Mouse (Mus musculus) testis, adult 2 months (tissue): ENCODE data around the gene Gm11627. TPM values are rescaled to one million over a fixed set of nuclear protein-coding genes. Genes with fewer than 3 reads are reported as not detected.
A peak's percentile ranks its signal among the peaks of the same experiment; 100 is the strongest.
"Not testable (repeated sequence)": the region's sequence is repeated elsewhere in the genome, so short reads cannot be mapped to it uniquely, and the experiment has no call there.

Experiments
- H3K27ac ChIP-seq: fragments of 200-500 bp; 2 replicates; pipeline ENCODE4 v1.5.1; 2012; ENCODE audit warnings: low read depth, low read length; ENCODE audit not compliant: control insufficient read depth, insufficient read depth
- H3K27me3 ChIP-seq: fragments of 200-500 bp; 2 replicates; pipeline ENCODE4 v1.6.1; 2012; ENCODE audit warnings: mild to moderate bottlenecking, low read length, moderate library complexity; ENCODE audit not compliant: control insufficient read depth, insufficient read depth
- H3K36me3 ChIP-seq: fragments of 200-500 bp; 2 replicates; pipeline ENCODE4 v1.6.1; 2012; ENCODE audit warnings: mild to moderate bottlenecking, low read length; ENCODE audit not compliant: control insufficient read depth, insufficient read depth
- H3K4me1 ChIP-seq: fragments of 200-500 bp; 2 replicates; pipeline ENCODE4 v1.6.1; 2012; ENCODE audit warnings: low read length; ENCODE audit not compliant: control insufficient read depth, insufficient read depth
- H3K4me3 ChIP-seq: fragments of 200-500 bp; 2 replicates; pipeline ENCODE4 v1.5.1; 2012; ENCODE audit warnings: low read depth, mild to moderate bottlenecking, low read length, moderate library complexity, mixed read lengths; ENCODE audit not compliant: control insufficient read depth
- CTCF ChIP-seq: fragments of 200-500 bp; IDR thresholded peaks from 2 replicates; pipeline ENCODE4 v1.5.1; 2012; ENCODE audit warnings: low read depth, mild to moderate bottlenecking, inconsistent platforms, low read length, moderate library complexity; ENCODE audit not compliant: control insufficient read depth, insufficient read depth, insufficient replicate concordance
- POLR2A ChIP-seq: fragments of 200-500 bp; IDR thresholded peaks from 2 replicates; pipeline ENCODE4 v1.6.1; 2012; ENCODE audit warnings: low read depth, mild to moderate bottlenecking, inconsistent platforms, low read length, moderate library complexity; ENCODE audit not compliant: control insufficient read depth
- polyA plus RNA-seq: library from polyadenylated mRNA; depleted of rRNA; stranded (reverse); fragments of >200 nt; gene quantifications from 2 replicates; pipeline ENCODE4 v1.2.3, GENCODE M21; 2012

Gene Gm11627
- polyA plus RNA-seq, 1 experiment = 0.51 TPM

- TF ChIP-seq CTCF (no peak), POLR2A (no peak)
- H3K4me3 ChIP-seq = no peak overlapping the region
- peaks cover 25% of the 10 kb centered on the region for H3K4me1 ChIP-seq
- no peaks in the 10 kb centered on the region for H3K27me3 ChIP-seq
- no peak overlapping the region for H3K27ac ChIP-seq
- H3K36me3 ChIP-seq = no peaks in the 10 kb centered on the region
These were observed 31.5 kb upstream of the Gm11627 start for GRCm38 (mm10) chr11:102610675-102611316.

- Histone ChIP-seq H3K4me3 (no peak overlapping the region), H3K4me1 (peaks cover 29% of the 10 kb centered on the region), H3K27ac (no peak overlapping the region), H3K36me3 (no peaks in the 10 kb centered on the region), H3K27me3 (no peaks in the 10 kb centered on the region)
- TF ChIP-seq POLR2A (no peak), CTCF (no peak)
These were observed 31.0 kb upstream of the Gm11627 start for GRCm38 (mm10) chr11:102610260-102610659.

GRCm38 (mm10) chr11:102609483-102609882, 30.2 kb upstream of the Gm11627 start:
- TF ChIP-seq CTCF = no peak
- TF ChIP-seq POLR2A = no peak
- Histone ChIP-seq H3K4me3 (no peak overlapping the region), H3K27me3 (no peaks in the 10 kb centered on the region), H3K36me3 (no peaks in the 10 kb centered on the region), H3K4me1 (peaks cover 36% of the 10 kb centered on the region), H3K27ac (no peak overlapping the region)

GRCm38 (mm10) chr11:102608691-102609090, 29.4 kb upstream of the Gm11627 start:
- TF ChIP-seq POLR2A (no peak), CTCF (no peak)
- Histone ChIP-seq H3K27me3 (0 out of 2 replicates have a peak, but pooled peaks cover 2% of the 10 kb centered on the region), H3K4me3 (no peak overlapping the region), H3K4me1 (peaks cover 38% of the 10 kb centered on the region), H3K27ac (no peak overlapping the region), H3K36me3 (no peaks in the 10 kb centered on the region)

- no peaks in the 10 kb centered on the region for H3K36me3 ChIP-seq
- no peak overlapping the region for H3K4me3 ChIP-seq
- peaks cover 39% of the 10 kb centered on the region for H3K4me1 ChIP-seq
- TF ChIP-seq CTCF = no peak
- TF ChIP-seq POLR2A = no peak
- peaks cover 5% of the 10 kb centered on the region; the same call in 1 of the 2 replicates for H3K27me3 ChIP-seq
- H3K27ac ChIP-seq = no peak overlapping the region
These were observed 28.7 kb upstream of the Gm11627 start for GRCm38 (mm10) chr11:102607686-102608548.

GRCm38 (mm10) chr11:102607201-102607600, 27.9 kb upstream of the Gm11627 start:
- H3K36me3 ChIP-seq, H3K27me3 ChIP-seq, H3K27ac ChIP-seq: not testable (repeated sequence)
- Histone ChIP-seq H3K4me1 (peaks cover 41% of the 10 kb centered on the region), H3K4me3 (peak overlapping the region; percentile 20; the same call in 1 of the 2 replicates)

GRCm38 (mm10) chr11:102606751-102607171, 27.5 kb upstream of the Gm11627 start:
- H3K27ac ChIP-seq = no peak overlapping the region
- no peak overlapping the region for H3K4me3 ChIP-seq
- no peaks in the 10 kb centered on the region for H3K36me3 ChIP-seq
- peaks cover 38% of the 10 kb centered on the region for H3K4me1 ChIP-seq
- TF ChIP-seq CTCF = no peak
- TF ChIP-seq POLR2A = no peak
- H3K27me3 ChIP-seq = peaks cover 5% of the 10 kb centered on the region; the same call in 1 of the 2 replicates
